Mouse (Mus musculus): ENCODE data around the gene Gm29133. TPM values are rescaled to one million over a fixed set of nuclear protein-coding genes. Genes with fewer than 3 reads are reported as not detected.

Gm29133 gene
- not detected in 2 replicates for polyA plus RNA-seq (2016; fragmentation: Nextera tagmentation; extraction: Ambion mirVana)

DNA sequence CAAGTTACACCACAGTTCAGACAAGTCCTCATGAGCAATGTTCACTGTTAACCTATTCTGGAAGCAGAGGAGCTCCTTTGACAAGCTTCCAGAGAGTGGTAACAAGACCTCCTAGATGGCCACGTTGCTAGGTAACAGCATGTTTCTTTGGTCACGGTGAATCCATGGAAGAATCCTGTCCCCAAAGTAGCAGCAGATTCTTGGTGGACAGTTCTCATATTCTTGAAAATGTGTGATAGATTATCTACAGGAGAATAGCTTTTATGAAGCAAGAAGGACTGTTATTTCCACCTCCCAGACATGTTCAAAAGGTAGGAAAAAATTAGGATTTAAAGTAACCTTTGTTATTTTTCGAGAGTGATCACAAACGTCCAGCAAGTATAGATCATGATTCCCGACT lies at the start of gene Gm29133:
Gm29133 (plus strand) TSS at position 301 of the 400 bp plus-strand sequence.
- H3K4me1 ChIP-seq, result no peaks in the 10 kb centered on the region
- no peak within 1 kb of the TSS for H3K27ac ChIP-seq (replicated peaks)
- H3K36me3 ChIP-seq, result no peaks in the 10 kb centered on the region
- H3K4me3 ChIP-seq, result no peak within 1 kb of the TSS
- H3K27me3 ChIP-seq (ENCODE audit: low read depth, poor library complexity, severe bottlenecking), result no peaks in the 10 kb centered on the region
- WGBS, result 75% methylated on average over 5 of the region's 5 CpGs
- DNase-seq (ENCODE audit: low spot score), result no peak
- no peaks in the 10 kb centered on the region for H3K9me3 ChIP-seq (replicated peaks)

DNA sequence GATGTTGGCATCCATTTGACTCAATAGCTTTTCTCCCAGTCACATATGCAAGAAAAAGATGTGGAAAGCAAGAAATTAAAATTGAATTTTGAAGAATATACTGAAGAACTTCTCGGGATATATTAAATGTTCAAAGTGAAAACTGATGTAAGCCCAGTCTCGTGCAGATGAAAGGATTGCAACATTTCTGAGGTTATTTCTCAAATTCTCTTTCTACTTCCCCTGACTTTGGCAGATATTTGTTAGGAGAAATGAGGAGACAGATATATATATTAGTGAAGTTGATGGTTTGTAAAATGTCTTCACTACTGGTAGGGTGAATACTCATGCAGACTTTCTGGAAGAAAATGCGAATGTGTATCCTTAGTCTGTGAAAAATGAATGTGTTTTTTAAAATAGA lies 48.9 kb upstream of the Gm29133 start:
- no peak overlapping the region for H3K27ac ChIP-seq (replicated peaks)
- 91% methylated on average over 3 of the region's 3 CpGs for WGBS
- no peak for DNase-seq (ENCODE audit: low spot score)

DNA sequence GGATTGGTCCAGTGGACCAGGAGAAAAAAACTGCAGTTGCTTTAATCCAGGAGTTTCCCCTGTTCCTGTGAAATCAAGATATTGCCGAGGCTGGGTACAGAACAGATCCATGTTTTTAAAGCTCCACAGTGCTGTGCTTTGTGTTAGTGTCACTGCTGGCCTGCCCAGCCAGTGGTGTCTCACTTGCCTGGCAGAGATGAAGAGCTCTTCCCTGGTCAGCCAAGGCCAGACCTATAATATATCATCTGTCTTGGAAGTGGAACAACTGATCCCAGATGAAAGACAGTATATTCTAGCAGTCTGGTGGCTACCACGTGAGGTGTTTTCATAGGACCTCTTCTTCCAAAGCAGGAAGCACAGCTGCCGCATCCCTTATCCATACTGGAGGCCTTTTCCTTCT lies 46.7 kb upstream of the Gm29133 start:
- Histone ChIP-seq H3K36me3 (no peaks in the 10 kb centered on the region), H3K27me3 (ENCODE audit: low read depth, poor library complexity, severe bottlenecking) (no peaks in the 10 kb centered on the region), H3K27ac (replicated peaks) (no peak overlapping the region), H3K4me1 (no peaks in the 10 kb centered on the region), H3K4me3 (no peak overlapping the region), H3K9me3 (replicated peaks) (no peaks in the 10 kb centered on the region)
- DNase-seq (ENCODE audit: low spot score), result no peak
- WGBS, result 80% methylated on average over 3 of the region's 3 CpGs

More for the DNA sequence above, 48.9 kb upstream of the Gm29133 start:
- H3K27me3 ChIP-seq (ENCODE audit: low read depth, poor library complexity, severe bottlenecking), result no peaks in the 10 kb centered on the region
- H3K9me3 ChIP-seq (replicated peaks), result no peaks in the 10 kb centered on the region
- H3K36me3 ChIP-seq, result no peaks in the 10 kb centered on the region
- H3K4me3 ChIP-seq, result no peak overlapping the region
- H3K4me1 ChIP-seq, result no peaks in the 10 kb centered on the region

DNA sequence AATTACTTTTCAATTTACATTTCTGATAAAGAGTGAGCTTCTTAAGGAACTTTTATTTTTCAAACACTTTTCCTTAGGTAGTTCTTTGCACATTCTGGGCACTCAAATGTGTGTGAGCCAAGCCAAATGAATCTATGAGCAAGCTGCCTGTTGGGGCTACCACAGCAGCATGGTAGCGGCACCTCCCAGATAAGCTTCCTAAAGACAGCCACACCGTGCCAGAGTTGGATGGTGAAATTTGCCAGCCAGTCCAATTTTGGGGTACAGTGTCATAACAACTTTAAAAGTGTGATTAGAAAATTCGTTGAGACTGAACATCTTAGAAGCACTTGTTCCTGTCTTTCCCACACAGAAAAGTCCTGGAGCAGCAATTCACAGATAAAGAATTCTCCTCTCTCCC lies 41.5 kb upstream of the Gm29133 start:
- no peak for DNase-seq (ENCODE audit: low spot score)
- no peaks in the 10 kb centered on the region for H3K36me3 ChIP-seq
- no peaks in the 10 kb centered on the region for H3K9me3 ChIP-seq (replicated peaks)
- no peaks in the 10 kb centered on the region for H3K27me3 ChIP-seq (ENCODE audit: low read depth, poor library complexity, severe bottlenecking)
- H3K27ac ChIP-seq (replicated peaks), result no peak overlapping the region
- WGBS, result 77% methylated on average over 3 of the region's 3 CpGs
- H3K4me1 ChIP-seq, result no peaks in the 10 kb centered on the region
- no peak overlapping the region for H3K4me3 ChIP-seq

DNA sequence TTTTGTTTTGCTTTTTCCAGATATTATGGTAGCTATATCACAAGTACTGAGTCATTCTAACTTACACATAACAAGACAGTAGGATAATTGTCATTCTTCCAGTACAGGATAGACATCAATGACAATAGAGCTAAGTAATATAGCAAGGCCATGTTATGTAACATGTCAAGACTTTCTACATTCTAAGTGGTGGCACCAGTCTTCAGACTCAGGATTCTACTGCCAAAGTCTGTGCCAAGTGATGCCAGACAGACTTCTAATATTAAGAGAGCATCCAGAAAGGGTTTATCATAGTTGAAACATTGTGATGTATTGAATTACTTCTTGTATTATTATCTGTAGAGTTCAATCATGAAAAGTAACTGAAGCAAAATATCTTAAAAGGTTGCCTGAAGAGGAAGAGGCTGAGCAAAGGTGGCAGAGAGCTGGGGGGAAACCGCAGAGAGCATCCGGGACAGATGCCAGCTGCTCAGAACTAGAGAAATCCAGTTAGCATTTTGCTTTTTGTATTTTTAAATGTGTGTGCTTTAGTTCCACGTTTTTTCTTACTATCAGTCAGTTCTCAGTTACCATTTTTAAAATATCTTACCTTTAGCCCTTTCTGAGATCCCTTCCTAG lies 34.2 kb upstream of the Gm29133 start:
- no peak overlapping the region for H3K27ac ChIP-seq (replicated peaks)
- H3K27me3 ChIP-seq (ENCODE audit: low read depth, poor library complexity, severe bottlenecking), result no peaks in the 10 kb centered on the region
- no peak for DNase-seq (ENCODE audit: low spot score)
- no peaks in the 10 kb centered on the region for H3K4me1 ChIP-seq
- H3K4me3 ChIP-seq, result no peak overlapping the region
- H3K36me3 ChIP-seq, result no peaks in the 10 kb centered on the region
- no peaks in the 10 kb centered on the region for H3K9me3 ChIP-seq (replicated peaks)
- WGBS, result 83% methylated on average over 3 of the region's 3 CpGs

DNA sequence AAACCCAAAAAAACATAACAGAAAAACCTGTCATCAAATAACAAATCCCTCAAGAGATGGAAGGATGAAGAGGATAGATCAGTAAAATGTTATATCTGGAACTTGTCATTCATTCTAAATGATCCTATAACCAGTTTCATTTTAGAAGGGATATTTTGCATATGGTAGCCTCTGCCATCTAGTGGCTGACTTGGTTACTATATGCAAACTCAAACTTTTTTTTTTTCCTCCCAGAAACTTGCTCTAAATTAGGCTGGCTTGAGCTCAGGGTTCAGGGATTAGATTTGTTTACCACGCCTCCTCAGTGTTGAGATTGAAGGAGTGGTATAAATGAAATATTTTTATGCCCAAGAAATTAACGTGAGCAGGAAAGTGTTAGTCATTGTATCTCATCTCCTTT lies 27.3 kb upstream of the Gm29133 start:
- WGBS, result 22% methylated on average over 2 of the region's 2 CpGs
- Histone ChIP-seq H3K4me3 (no peak overlapping the region), H3K27me3 (ENCODE audit: low read depth, poor library complexity, severe bottlenecking) (no peaks in the 10 kb centered on the region), H3K4me1 (no peaks in the 10 kb centered on the region), H3K27ac (replicated peaks) (no peak overlapping the region), H3K9me3 (replicated peaks) (no peaks in the 10 kb centered on the region), H3K36me3 (no peaks in the 10 kb centered on the region)
- DNase-seq (ENCODE audit: low spot score), result no peak

DNA sequence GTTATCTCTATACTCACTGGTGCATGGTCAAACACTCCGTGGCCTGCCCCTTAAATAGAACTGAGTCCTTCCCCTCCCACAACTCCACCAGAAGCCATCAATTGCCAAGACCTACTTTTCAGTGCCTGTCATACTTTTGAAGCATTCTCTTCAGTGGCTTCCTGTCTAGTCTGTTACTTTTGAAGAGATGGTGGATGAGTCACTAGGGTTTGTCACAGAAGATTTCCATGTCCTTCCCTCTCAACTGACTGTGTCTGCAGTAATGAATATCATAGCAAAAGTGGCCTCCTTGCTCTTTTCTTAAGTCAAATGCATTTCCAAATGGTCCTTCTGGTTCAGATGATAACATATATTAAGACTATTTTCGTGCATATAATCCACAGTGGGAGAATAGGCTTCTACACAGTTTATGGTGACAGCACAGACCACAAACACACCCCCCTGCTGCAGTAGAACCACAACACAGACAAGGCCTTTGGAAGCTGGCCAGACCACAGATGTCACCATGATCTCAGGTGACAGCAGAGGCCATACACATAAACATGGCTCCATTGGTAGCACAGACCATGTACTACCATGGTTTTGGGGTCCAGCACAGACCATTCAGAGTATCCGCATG lies 16.9 kb upstream of the Gm29133 start:
- no peaks in the 10 kb centered on the region for H3K4me1 ChIP-seq
- DNase-seq (ENCODE audit: low spot score), result no peak
- H3K27ac ChIP-seq (replicated peaks), result no peak overlapping the region
- 84% methylated on average over 3 of the region's 3 CpGs for WGBS
- H3K4me3 ChIP-seq, result no peak overlapping the region
- H3K27me3 ChIP-seq (ENCODE audit: low read depth, poor library complexity, severe bottlenecking), result no peaks in the 10 kb centered on the region
- no peaks in the 10 kb centered on the region for H3K36me3 ChIP-seq
- no peaks in the 10 kb centered on the region for H3K9me3 ChIP-seq (replicated peaks)

DNA sequence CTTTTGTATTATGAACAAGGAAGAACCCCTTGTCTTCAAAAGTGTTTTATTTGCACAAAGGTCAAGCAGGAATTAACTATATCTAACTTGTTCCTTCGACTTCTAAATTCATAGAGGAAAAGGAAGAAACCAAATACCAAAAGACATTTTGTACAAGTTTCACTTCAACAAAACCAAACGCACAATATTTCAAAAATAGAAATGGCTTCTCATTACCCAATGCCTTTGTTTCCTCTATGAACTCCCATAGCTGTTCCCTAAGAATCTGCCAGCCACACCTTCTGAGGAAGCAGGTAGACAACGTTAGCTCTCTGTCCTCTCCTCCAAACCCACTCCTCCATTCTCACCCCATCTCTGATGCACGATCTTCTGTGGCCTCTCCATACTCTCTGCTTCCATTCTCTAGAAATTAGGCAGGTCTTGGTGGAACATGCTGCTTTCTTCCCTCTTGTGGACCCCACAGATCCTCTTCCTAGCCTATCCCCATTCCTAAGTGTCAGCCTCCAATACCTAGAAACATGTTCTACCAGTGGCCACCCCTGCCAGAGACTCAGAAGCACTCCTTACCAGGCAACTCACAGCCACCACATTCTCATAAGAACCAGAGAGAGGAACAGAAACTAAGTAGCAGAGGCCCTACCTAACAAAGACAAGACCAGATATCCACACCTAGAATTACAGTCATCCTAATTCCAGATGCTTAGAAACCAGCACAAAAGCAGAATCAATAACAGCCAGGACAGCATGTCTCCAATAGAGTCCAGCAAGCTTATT lies 4.1 kb upstream of the Gm29133 start:
- Histone ChIP-seq H3K27me3 (ENCODE audit: low read depth, poor library complexity, severe bottlenecking) (no peaks in the 10 kb centered on the region), H3K27ac (replicated peaks) (no peak overlapping the region), H3K4me1 (no peaks in the 10 kb centered on the region), H3K4me3 (no peak overlapping the region), H3K36me3 (no peaks in the 10 kb centered on the region), H3K9me3 (replicated peaks) (no peaks in the 10 kb centered on the region)
- no peak for DNase-seq (ENCODE audit: low spot score)
- WGBS, result 83% methylated on average over 4 of the region's 4 CpGs

DNA sequence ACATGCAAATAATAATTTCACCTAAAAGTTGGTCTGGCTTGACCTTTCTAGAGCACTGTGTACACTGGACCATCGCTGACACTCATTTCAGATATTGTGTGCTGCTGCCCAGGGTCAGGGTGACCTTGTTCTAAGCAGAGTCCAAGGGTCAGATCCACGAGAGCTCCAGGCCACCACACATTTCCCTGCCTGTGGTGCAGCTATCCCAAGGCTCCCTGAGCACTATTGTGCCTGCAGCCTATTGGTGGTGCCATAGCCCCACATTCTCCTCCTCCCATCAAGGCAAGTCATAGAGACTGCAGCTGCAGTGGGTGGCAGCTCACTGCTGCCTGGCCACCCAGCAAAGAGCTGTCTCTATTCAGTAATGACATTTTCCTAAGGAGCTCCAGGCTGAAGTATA lies 2.7 kb upstream of the Gm29133 start:
- H3K27ac ChIP-seq (replicated peaks), result no peak overlapping the region
- H3K27me3 ChIP-seq (ENCODE audit: low read depth, poor library complexity, severe bottlenecking), result no peaks in the 10 kb centered on the region
- no peak for DNase-seq (ENCODE audit: low spot score)
- no peaks in the 10 kb centered on the region for H3K36me3 ChIP-seq
- H3K4me3 ChIP-seq, result no peak overlapping the region
- H3K9me3 ChIP-seq (replicated peaks), result no peaks in the 10 kb centered on the region
- H3K4me1 ChIP-seq, result no peaks in the 10 kb centered on the region
- 65% methylated on average over 2 of the region's 2 CpGs for WGBS

DNA sequence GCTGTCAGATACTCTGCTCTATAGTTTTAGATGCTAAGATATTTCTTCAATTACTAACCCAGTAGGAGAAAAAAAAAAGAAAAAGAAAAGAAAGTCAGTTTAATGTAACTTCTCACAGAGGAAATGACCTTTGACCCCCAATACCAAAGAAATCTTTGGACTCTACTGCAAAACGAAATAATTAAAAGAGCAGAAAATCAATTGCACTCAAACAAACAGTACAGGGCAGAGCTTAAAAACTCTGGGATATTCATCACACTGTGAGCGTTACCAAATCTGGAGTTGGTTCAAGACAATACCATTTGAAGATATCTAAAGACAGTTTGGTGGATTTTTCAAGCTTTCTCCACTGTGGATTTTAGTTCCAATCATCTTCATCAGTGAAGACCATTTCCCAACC lies 15.4 kb downstream of the Gm29133 start:
- no peaks in the 10 kb centered on the region for H3K36me3 ChIP-seq
- no peak for DNase-seq (ENCODE audit: low spot score)
- 63% methylated on average over 2 of the region's 2 CpGs for WGBS
- no peaks in the 10 kb centered on the region for H3K4me1 ChIP-seq
- H3K4me3 ChIP-seq, result no peak overlapping the region
- no peaks in the 10 kb centered on the region for H3K9me3 ChIP-seq (replicated peaks)
- H3K27me3 ChIP-seq (ENCODE audit: low read depth, poor library complexity, severe bottlenecking), result no peaks in the 10 kb centered on the region
- H3K27ac ChIP-seq (replicated peaks), result no peak overlapping the region

DNA sequence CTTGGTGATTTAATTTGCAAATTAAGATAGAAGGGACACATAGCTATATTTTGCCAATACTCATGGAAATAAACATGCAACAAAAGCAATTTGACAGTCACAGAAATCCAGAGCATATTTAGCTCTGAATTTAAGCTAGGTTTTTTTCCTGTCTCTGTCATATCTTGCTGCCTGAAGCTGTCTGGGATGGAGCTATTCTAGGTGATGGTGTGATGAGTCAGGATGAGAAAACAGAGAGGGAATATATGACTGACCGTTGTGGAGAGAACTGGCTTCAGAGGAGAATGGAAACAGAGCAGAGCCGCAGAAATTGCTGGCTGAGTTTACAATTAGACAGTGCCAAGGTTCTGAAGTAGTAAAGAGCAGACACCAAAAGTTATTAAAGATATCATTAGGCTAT lies 26.3 kb downstream of the Gm29133 start:
- Histone ChIP-seq H3K9me3 (replicated peaks) (no peaks in the 10 kb centered on the region), H3K27me3 (ENCODE audit: low read depth, poor library complexity, severe bottlenecking) (no peaks in the 10 kb centered on the region), H3K4me3 (no peak overlapping the region), H3K4me1 (no peaks in the 10 kb centered on the region), H3K36me3 (no peaks in the 10 kb centered on the region), H3K27ac (replicated peaks) (no peak overlapping the region)
- 86% methylated on average over 2 of the region's 2 CpGs for WGBS
- no peak for DNase-seq (ENCODE audit: low spot score)

DNA sequence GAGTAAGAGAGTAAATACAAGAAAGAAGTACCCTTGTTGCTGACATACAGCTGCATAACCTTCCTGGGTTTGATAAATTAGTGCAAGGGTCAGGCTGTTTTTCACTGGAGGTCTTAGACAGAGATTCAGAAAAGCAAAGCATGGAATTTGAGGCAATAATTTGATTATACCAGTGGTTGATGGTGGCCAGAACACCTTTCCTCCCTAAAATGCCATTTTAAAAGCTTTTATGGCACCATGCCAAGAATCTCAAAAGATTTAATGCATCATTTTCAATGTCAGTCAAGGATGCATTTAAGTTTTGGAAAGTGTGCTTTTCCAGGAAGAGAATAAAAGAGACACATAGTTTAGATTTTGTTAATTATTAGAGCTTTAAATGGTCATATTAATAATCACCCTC lies 60.0 kb downstream of the Gm29133 start:
- Histone ChIP-seq H3K36me3 (no peaks in the 10 kb centered on the region), H3K9me3 (replicated peaks) (no peaks in the 10 kb centered on the region), H3K27me3 (ENCODE audit: low read depth, poor library complexity, severe bottlenecking) (no peaks in the 10 kb centered on the region), H3K4me3 (no peak overlapping the region), H3K4me1 (no peaks in the 10 kb centered on the region), H3K27ac (replicated peaks) (no peak overlapping the region)
- DNase-seq (ENCODE audit: low spot score), result no peak

DNA sequence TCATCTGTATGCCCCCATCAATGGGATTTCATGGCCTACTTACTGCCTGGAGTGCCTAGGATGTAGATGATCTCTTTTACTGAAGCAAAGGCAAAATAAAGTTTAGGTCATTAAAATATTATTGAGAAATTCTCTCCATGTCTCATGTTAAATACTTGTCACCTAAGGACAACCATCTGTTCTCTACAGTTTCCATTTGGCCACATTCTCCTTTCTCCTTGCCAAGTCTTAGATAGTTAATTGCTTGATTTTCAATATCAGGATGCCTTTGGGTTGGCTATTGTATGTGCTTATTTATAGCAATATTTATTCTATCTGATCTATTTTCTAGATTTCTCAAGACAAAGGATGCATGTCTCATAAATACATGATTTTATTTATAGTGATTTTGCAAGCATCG lies 75.9 kb downstream of the Gm29133 start:
- no peak for DNase-seq (ENCODE audit: low spot score)
- H3K9me3 ChIP-seq (replicated peaks), result no peaks in the 10 kb centered on the region
- WGBS, result 94% methylated on average over 1 of the region's 1 CpGs
- no peaks in the 10 kb centered on the region for H3K36me3 ChIP-seq
- no peak overlapping the region for H3K4me3 ChIP-seq
- H3K4me1 ChIP-seq, result no peaks in the 10 kb centered on the region
- no peak overlapping the region for H3K27ac ChIP-seq (replicated peaks)
- H3K27me3 ChIP-seq (ENCODE audit: low read depth, poor library complexity, severe bottlenecking), result no peaks in the 10 kb centered on the region
